Mouse (Mus musculus): Measurements from ENCODE around the gene Tcf3.

DNA sequence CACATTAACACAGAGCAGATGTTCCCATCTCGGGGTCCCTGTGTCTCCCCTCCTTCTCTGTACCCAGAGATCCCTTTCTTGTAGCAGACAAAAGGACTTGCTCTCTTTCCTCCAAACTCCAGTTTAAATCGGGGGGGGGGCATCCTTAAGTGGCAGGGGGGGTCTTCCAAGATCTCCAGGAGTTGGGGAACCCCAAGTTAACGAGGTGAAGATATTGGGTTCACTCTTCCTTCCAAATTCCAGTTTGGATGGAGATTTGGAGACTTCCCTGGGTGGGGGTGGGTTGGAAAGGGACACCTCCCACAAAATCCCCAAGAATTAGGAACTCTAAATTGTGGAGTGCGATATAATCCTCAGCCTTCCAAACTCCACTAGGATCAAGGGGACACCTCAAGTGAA is 1.1 kb downstream of the Tcf3 start:
- no peak for TF ChIP-seq CEBPB (IDR thresholded peaks at IDR 0.05; ENCODE audit: insufficient read depth, poor library complexity, severe bottlenecking)
- no peak for TF ChIP-seq USF1 (IDR thresholded peaks at IDR 0.05; ENCODE audit: low read depth)
- TF ChIP-seq POLR2A (IDR thresholded peaks at IDR 0.05; ENCODE audit: insufficient read length, low read depth), result no peak
- no peak for TF ChIP-seq MYOD1 (IDR thresholded peaks at IDR 0.05; ENCODE audit: control insufficient read depth in 1 of 3, insufficient read length in 2 of 3, low read depth in 2 of 3)
- TF ChIP-seq POLR2AphosphoS2 (IDR thresholded peaks at IDR 0.05; ENCODE audit: insufficient read length, low read depth), result no peak
- TF ChIP-seq REST (IDR thresholded peaks at IDR 0.05; ENCODE audit: insufficient read depth, insufficient read length), result no peak
